Mouse (Mus musculus) liver, embryonic 16.5 days (tissue): ENCODE data around the gene Olfr923. TPM values are rescaled to one million over a fixed set of nuclear protein-coding genes. Genes with fewer than 3 reads are reported as not detected.
"Not testable (repeated sequence)": the region's sequence is repeated elsewhere in the genome, so short reads cannot be mapped to it uniquely, and the experiment has no call there.

Source experiments
- ATAC-seq: fragments of 200-750 bp; cut with Nextera tagmentation; 2 replicates; pipeline ENCODE4 v1.8.0; 2017; ENCODE audit warnings: low read depth, mild to moderate bottlenecking, moderate number of reproducible peaks, moderate library complexity
- H3K27ac ChIP-seq: fragments of 300-500 bp; sonication (generic); 2 replicates; pipeline ENCODE4 v1.5.1; 2014; ENCODE audit warnings: mild to moderate bottlenecking, low read length
- H3K27me3 ChIP-seq: fragments of 300-500 bp; sonication (generic); 2 replicates; pipeline ENCODE4 v1.6.1; 2014; ENCODE audit warnings: low read depth, low read length, mixed read lengths; ENCODE audit not compliant: control insufficient read depth, insufficient read depth
- H3K36me3 ChIP-seq: fragments of 300-500 bp; sonication (generic); 2 replicates; pipeline ENCODE4 v1.6.1; 2014; ENCODE audit warnings: mild to moderate bottlenecking; ENCODE audit not compliant: control insufficient read depth, insufficient read depth
- H3K4me1 ChIP-seq: fragments of 300-500 bp; sonication (generic); 2 replicates; pipeline ENCODE4 v1.6.1; 2014; ENCODE audit warnings: low read depth, low read length, mixed read lengths; ENCODE audit not compliant: control insufficient read depth
- H3K4me2 ChIP-seq: fragments of 300-500 bp; sonication (generic); 2 replicates; pipeline ENCODE4 v1.6.1; 2014; ENCODE audit warnings: low read depth, low read length, mixed read lengths
- H3K4me3 ChIP-seq: fragments of 300-500 bp; sonication (generic); 2 replicates; pipeline ENCODE4 v1.5.1; 2014; ENCODE audit warnings: low read depth, mild to moderate bottlenecking, low read length
- H3K9ac ChIP-seq: fragments of 300-500 bp; sonication (generic); 2 replicates; pipeline ENCODE4 v1.6.1; 2014; ENCODE audit warnings: low read depth, low read length
- H3K9me3 ChIP-seq: fragments of 300-500 bp; sonication (generic); replicated peaks from 2 replicates; pipeline ENCODE4 v1.6.1; 2016; ENCODE audit warnings: low read length; ENCODE audit not compliant: control insufficient read depth
- WGBS: fragments of 180-500 bp; shearing (Covaris S2); extraction: QIAGEN DNeasy Blood & Tissue Kit; methylation state at CpG from one replicate; pipeline ENCODE4 v1.1.7; 2014; ENCODE audit not compliant: insufficient replicate concordance; 5-methylcytosine and 5-hydroxymethylcytosine counted together
- polyA plus RNA-seq: library from polyadenylated mRNA; unstranded; fragments of >200 nt; fragmentation: Nextera tagmentation; extraction: Ambion mirVana; gene quantifications from 2 replicates; pipeline ENCODE4 v1.2.1, GENCODE M21; 2015

The Olfr923 gene
- polyA plus RNA-seq = not detected in 2 replicates

DNA sequence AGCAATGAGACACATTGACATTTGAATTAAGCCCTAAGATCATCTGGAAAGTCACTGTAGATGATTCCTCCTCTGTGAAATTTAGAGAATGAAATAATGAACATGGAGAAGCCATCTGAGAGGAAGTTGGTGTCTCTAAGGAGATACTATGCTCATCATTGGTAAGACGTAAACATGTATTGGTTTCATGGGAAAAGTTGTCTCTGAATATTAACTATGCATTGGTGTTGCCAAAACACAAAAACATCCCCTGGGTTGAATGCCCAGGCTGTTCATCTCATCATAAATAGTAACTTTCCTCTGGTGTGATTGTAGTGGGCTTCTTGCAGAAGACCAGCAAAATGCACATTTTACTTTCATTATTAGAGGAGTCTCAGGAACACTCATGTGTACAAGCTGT is at the start of gene Olfr923:
TSS of gene Olfr923 (plus strand) at position 301 of the 400 bp plus-strand sequence.
- Histone ChIP-seq H3K27me3 (no peaks in the 10 kb centered on the region), H3K4me2 (no peak within 1 kb of the TSS), H3K4me1 (no peaks in the 10 kb centered on the region), H3K4me3 (no peak within 1 kb of the TSS), H3K9me3 (no peaks in the 10 kb centered on the region), H3K27ac (no peak within 1 kb of the TSS), H3K36me3 (no peaks in the 10 kb centered on the region), H3K9ac (no peak within 1 kb of the TSS)
- no peak for ATAC-seq
- WGBS = 71% methylated on average over 1 of the region's 1 CpGs

- H3K9ac ChIP-seq = no peak overlapping the region
- H3K36me3 ChIP-seq = no peaks in the 10 kb centered on the region
- H3K27ac ChIP-seq = no peak overlapping the region
- WGBS = 47% methylated on average over 2 of the region's 2 CpGs
- no peaks in the 10 kb centered on the region for H3K9me3 ChIP-seq
- ATAC-seq = no peak
- H3K4me1 ChIP-seq = no peaks in the 10 kb centered on the region
- no peak overlapping the region for H3K4me2 ChIP-seq
- H3K4me3 ChIP-seq = no peak overlapping the region
- no peaks in the 10 kb centered on the region for H3K27me3 ChIP-seq
Observed at GRCm38 (mm10) chr9:38792689-38793088, 33.7 kb upstream of the Olfr923 start.

GRCm38 (mm10) chr9:38805696-38806095 is 20.6 kb upstream of the Olfr923 start:
- no peaks in the 10 kb centered on the region for H3K9me3 ChIP-seq
- no peaks in the 10 kb centered on the region for H3K36me3 ChIP-seq
- no peak overlapping the region for H3K4me2 ChIP-seq
- no peaks in the 10 kb centered on the region for H3K27me3 ChIP-seq
- no peak overlapping the region for H3K27ac ChIP-seq
- H3K9ac ChIP-seq = no peak overlapping the region
- H3K4me1 ChIP-seq = no peaks in the 10 kb centered on the region
- H3K4me3 ChIP-seq = no peak overlapping the region
- ATAC-seq = no peak

DNA sequence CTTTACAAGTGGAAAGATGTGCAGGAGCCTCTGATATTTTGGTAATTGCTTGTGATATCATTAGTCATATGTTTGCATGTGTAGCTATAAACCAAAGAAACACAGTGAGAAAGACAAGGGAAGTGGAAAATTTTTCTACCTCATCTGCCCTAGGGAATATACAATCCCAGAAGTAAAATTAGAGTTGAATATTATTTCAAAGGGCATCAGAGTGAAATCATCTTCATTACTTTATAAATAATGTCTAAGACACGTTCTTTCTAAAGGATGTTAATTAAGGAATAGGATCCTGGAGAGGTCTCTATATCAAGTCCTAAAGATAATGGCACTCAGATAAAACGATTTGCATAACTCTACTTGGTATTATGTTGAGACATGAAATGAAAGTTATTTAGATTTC is 12.0 kb upstream of the Olfr923 start, which contains the start of gene Olfr922:
TSS of gene Olfr922 (plus strand) at position 301 of the 400 bp plus-strand sequence.
- 40% methylated on average over 2 of the region's 2 CpGs for WGBS
- Histone ChIP-seq H3K36me3 (no peaks in the 10 kb centered on the region), H3K4me2 (no peak within 1 kb of the TSS), H3K9ac (no peak within 1 kb of the TSS), H3K27me3 (no peaks in the 10 kb centered on the region), H3K4me1 (no peaks in the 10 kb centered on the region), H3K9me3 (no peaks in the 10 kb centered on the region), H3K27ac (no peak within 1 kb of the TSS), H3K4me3 (no peak within 1 kb of the TSS)
- ATAC-seq = no peak

DNA sequence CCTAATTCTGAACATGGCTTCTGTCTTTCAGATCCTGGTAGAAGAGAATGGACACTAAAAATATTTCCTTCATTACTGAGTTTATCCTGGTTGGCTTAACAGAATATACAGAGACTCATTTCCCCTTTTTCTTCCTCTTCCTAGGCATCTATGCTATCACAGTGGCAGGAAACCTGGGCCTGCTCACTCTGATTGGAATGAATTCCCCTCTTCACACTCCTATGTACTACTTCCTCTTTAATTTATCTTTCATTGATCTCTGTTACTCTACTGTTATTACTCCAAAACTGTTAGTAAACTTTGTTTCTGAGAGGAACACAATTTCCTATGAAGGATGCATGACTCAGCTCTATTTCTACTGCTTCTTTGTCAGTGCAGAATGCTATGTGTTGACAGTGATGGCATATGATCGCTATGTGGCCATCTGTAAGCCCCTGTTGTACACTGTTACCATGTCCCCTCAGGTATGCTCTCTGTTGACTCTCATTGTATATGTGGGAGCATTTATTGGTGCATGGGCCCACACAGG is 10.8 kb upstream of the Olfr923 start:
- H3K4me1 ChIP-seq = no peaks in the 10 kb centered on the region
- ATAC-seq = no peak
- 55% methylated on average over 1 of the region's 1 CpGs for WGBS

DNA sequence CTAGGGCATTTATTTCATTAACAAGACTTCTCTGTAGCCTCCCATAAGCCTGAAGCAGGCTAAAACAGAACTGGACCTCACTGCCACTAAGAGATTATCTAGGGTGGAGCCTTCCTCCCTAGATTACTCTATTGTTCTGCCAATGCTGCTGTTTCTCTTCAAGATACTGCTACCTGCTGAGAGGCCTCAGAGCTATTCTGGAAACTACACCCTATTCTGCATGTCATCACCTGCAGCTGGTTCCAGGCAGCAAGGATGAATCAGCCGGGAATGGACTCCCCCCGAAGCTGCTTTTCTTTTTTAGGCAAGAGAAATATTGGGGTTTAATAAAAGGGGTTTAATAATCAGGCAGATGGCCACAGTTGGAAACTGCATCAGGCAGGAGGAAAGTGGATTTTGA is 6.7 kb downstream of the Olfr923 start:
- no peak overlapping the region for H3K4me3 ChIP-seq
- H3K4me2 ChIP-seq = no peak overlapping the region
- H3K36me3 ChIP-seq = no peaks in the 10 kb centered on the region
- H3K27ac ChIP-seq = no peak overlapping the region
- ATAC-seq = no peak
- 65% methylated on average over 2 of the region's 2 CpGs for WGBS
- H3K27me3 ChIP-seq = no peaks in the 10 kb centered on the region
- no peak overlapping the region for H3K9ac ChIP-seq
- H3K4me1 ChIP-seq = no peaks in the 10 kb centered on the region
- no peaks in the 10 kb centered on the region for H3K9me3 ChIP-seq

More for the DNA sequence above, 10.8 kb upstream of the Olfr923 start:
- Histone ChIP-seq H3K27ac (no peak overlapping the region), H3K4me2 (no peak overlapping the region), H3K9me3 (no peaks in the 10 kb centered on the region), H3K4me3 (no peak overlapping the region), H3K9ac (no peak overlapping the region), H3K27me3 (no peaks in the 10 kb centered on the region), H3K36me3 (no peaks in the 10 kb centered on the region)

DNA sequence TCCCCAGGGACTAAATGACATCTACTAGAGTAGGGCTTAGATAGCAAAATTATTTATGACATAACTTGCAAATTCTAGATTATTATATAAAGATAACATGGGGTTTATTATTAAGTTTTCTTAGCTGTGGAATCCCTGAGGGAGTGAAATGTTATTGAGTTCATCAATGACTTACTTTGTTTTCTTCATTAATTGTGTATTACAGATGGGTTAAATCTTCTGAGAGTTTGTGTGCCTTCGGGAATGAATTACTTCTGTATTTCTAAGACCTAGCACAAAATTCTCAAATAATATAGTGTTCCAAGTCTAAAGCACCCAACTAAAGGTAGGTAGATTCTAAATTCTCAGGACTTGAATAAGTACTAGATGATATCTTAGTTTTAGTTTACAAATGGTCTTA is 17.8 kb downstream of the Olfr923 start, which contains the start of gene Olfr924:
TSS of gene Olfr924 (plus strand) at position 301 of the 400 bp plus-strand sequence.
- Histone ChIP-seq H3K27ac (no peak within 1 kb of the TSS), H3K9me3 (no peaks in the 10 kb centered on the region), H3K4me2 (no peak within 1 kb of the TSS), H3K9ac (no peak within 1 kb of the TSS), H3K36me3 (no peaks in the 10 kb centered on the region), H3K27me3 (no peaks in the 10 kb centered on the region), H3K4me1 (no peaks in the 10 kb centered on the region), H3K4me3 (no peak within 1 kb of the TSS)
- WGBS = 58% methylated on average over 1 of the region's 1 CpGs
- ATAC-seq = no peak

GRCm38 (mm10) chr9:38854760-38855159 is 28.4 kb downstream of the Olfr923 start, which contains the start of gene Olfr26:
TSS of gene Olfr26 (plus strand) at chr9:38855060.
- no peak within 1 kb of the TSS for H3K4me2 ChIP-seq
- no peak for ATAC-seq
- no peaks in the 10 kb centered on the region for H3K27me3 ChIP-seq
- no peak within 1 kb of the TSS for H3K27ac ChIP-seq
- H3K9ac ChIP-seq = no peak within 1 kb of the TSS
- H3K4me1 ChIP-seq = no peaks in the 10 kb centered on the region
- no peaks in the 10 kb centered on the region for H3K9me3 ChIP-seq
- no peaks in the 10 kb centered on the region for H3K36me3 ChIP-seq
- no peak within 1 kb of the TSS for H3K4me3 ChIP-seq

- not testable (repeated sequence) for H3K4me1 ChIP-seq, ATAC-seq
- WGBS = 32% methylated on average over 2 of the region's 2 CpGs
Observed at GRCm38 (mm10) chr9:38874880-38875279, 48.5 kb downstream of the Olfr923 start.

More at GRCm38 (mm10) chr9:38874880-38875279, 48.5 kb downstream of the Olfr923 start:
- H3K4me2 ChIP-seq, H3K27ac ChIP-seq, H3K4me3 ChIP-seq, H3K9ac ChIP-seq, H3K27me3 ChIP-seq, H3K9me3 ChIP-seq, H3K36me3 ChIP-seq: not testable (repeated sequence)
